Mouse (Mus musculus): Measurements from ENCODE around the gene Adcy4. TPM values are rescaled to one million over a fixed set of nuclear protein-coding genes. Genes with fewer than 3 reads are reported as not detected.

Adcy4 gene
- polyA plus RNA-seq, 1 experiment = 0.38 TPM

GRCm38 (mm10) chr14:55819845-55820405, 36.0 kb upstream of the Adcy4 start:
- TF ChIP-seq CTCF (IDR thresholded peaks at IDR 0.05; ENCODE audit: control insufficient read depth, insufficient read depth, insufficient replicate concordance, low read depth, low read length) (no peak), POLR2A (IDR thresholded peaks at IDR 0.05; ENCODE audit: control insufficient read depth, low read depth, low read length) (no peak)
- Histone ChIP-seq H3K4me3 (ENCODE audit: control insufficient read depth, low read depth, low read length) (no peak overlapping the region), H3K27me3 (ENCODE audit: control insufficient read depth, insufficient read depth, low read length) (peaks cover under 1% of the 10 kb centered on the region; the same call in 1 of the 2 replicates), H3K4me1 (ENCODE audit: control insufficient read depth, insufficient read depth, low read length) (peaks cover 26% of the 10 kb centered on the region), H3K36me3 (ENCODE audit: control insufficient read depth, insufficient read depth, low read length) (no peaks in the 10 kb centered on the region), H3K27ac (ENCODE audit: control insufficient read depth, insufficient read depth, low read depth, low read length) (no peak overlapping the region)

- TF ChIP-seq POLR2A (IDR thresholded peaks at IDR 0.05; ENCODE audit: control insufficient read depth, low read depth, low read length) (no peak), CTCF (IDR thresholded peaks at IDR 0.05; ENCODE audit: control insufficient read depth, insufficient read depth, insufficient replicate concordance, low read depth, low read length) (no peak)
- H3K36me3 ChIP-seq (ENCODE audit: control insufficient read depth, insufficient read depth, low read length) = no peaks in the 10 kb centered on the region
- no peaks in the 10 kb centered on the region for H3K27me3 ChIP-seq (ENCODE audit: control insufficient read depth, insufficient read depth, low read length)
- no peak overlapping the region for H3K27ac ChIP-seq (ENCODE audit: control insufficient read depth, insufficient read depth, low read depth, low read length)
- peaks cover 5% of the 10 kb centered on the region for H3K4me1 ChIP-seq (ENCODE audit: control insufficient read depth, insufficient read depth, low read length)
- H3K4me3 ChIP-seq (ENCODE audit: control insufficient read depth, low read depth, low read length) = peak overlapping the region; percentile 59
These were observed 31.4 kb upstream of the Adcy4 start for GRCm38 (mm10) chr14:55815310-55815751.

DNA sequence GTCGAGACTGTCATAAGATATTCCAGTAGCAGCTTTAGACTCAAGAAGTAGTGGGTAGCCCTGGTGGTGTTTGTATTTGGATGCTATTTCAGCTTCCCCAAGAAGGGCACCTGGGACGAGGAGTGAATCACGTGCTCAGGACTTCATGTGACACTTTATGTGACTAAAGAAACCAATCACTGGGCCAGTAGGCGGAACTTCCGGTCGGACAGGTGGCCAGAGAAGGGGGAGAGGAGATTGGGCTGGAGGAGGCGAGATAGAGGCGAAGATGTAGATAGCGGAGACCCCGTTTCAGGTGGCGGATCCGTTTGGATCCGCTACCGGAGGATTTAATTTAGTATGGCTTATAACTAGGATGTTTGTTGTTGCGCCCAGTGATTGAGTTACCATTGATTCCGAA, 31.0 kb upstream of the Adcy4 start:
- H3K27ac ChIP-seq (ENCODE audit: control insufficient read depth, insufficient read depth, low read depth, low read length) = no peak overlapping the region
- TF ChIP-seq CTCF (IDR thresholded peaks at IDR 0.05; ENCODE audit: control insufficient read depth, insufficient read depth, insufficient replicate concordance, low read depth, low read length) = no peak
- no peak for TF ChIP-seq POLR2A (IDR thresholded peaks at IDR 0.05; ENCODE audit: control insufficient read depth, low read depth, low read length)
- no peaks in the 10 kb centered on the region for H3K27me3 ChIP-seq (ENCODE audit: control insufficient read depth, insufficient read depth, low read length)
- peaks cover 5% of the 10 kb centered on the region for H3K4me1 ChIP-seq (ENCODE audit: control insufficient read depth, insufficient read depth, low read length)
- H3K4me3 ChIP-seq (ENCODE audit: control insufficient read depth, low read depth, low read length) = peak overlapping the region; percentile 59
- H3K36me3 ChIP-seq (ENCODE audit: control insufficient read depth, insufficient read depth, low read length) = no peaks in the 10 kb centered on the region

DNA sequence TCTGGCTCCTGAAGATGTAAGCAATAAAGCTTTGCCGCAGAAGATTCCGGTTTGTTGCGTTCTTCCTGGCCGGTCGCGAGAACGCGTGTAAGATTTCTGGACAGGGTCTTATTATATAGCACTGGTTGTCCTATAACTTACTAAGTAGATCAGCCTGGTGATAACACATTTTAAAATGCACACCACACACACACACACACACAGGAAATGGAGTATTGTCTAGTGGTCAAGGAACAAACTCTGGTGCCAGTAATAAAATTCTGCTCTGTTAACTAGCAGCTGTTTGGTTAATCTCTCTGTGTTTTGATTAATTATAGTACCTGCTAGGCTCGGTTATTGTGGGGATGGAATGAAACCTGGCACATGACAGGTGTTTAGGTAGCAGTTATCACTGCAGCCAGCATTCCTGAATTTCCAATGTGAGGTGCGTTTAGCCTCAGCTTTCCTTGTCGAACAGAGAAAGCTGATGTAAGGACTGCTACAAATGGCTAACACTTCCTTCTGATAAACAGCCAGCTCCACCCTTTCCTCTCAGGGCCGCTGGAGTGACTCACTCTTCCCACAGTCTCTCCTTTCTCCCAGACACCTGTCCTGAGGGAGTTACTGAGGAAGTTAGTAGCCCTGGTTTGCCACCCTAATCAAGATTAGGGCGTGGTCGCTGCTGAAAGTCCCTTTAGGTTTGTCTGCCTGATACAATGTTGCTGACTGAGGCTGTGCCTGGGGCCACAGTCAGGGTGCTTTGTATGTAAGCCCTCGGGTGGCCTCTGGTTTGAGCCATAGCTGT, 11.7 kb upstream of the Adcy4 start:
- Histone ChIP-seq H3K4me3 (ENCODE audit: control insufficient read depth, low read depth, low read length) (no peak overlapping the region), H3K27me3 (ENCODE audit: control insufficient read depth, insufficient read depth, low read length) (no peaks in the 10 kb centered on the region), H3K27ac (ENCODE audit: control insufficient read depth, insufficient read depth, low read depth, low read length) (no peak overlapping the region), H3K4me1 (ENCODE audit: control insufficient read depth, insufficient read depth, low read length) (no peaks in the 10 kb centered on the region; the same call in 1 of the 2 replicates), H3K36me3 (ENCODE audit: control insufficient read depth, insufficient read depth, low read length) (no peaks in the 10 kb centered on the region)
- TF ChIP-seq POLR2A (IDR thresholded peaks at IDR 0.05; ENCODE audit: control insufficient read depth, low read depth, low read length) = no peak
- TF ChIP-seq CTCF (IDR thresholded peaks at IDR 0.05; ENCODE audit: control insufficient read depth, insufficient read depth, insufficient replicate concordance, low read depth, low read length) = no peak

DNA sequence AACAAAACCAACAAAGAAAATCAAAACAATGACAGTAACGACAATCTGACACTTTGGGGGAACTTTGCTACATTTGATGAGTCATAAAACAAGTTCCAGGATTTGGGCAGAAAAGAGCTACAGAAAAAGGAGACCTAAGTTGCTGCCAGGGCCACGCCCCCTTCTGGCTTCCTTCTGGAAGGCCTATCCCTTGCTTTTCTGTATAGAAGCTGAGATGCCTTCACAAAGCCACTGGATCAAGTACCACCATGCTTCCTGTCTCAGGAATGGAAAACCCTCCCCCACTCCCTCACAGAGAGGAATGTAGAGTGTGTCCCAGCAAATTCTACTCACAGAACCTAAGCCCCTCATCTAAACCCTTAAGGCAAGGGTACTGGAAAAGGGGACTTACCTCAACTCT, 10.1 kb upstream of the Adcy4 start:
- Histone ChIP-seq H3K36me3 (ENCODE audit: control insufficient read depth, insufficient read depth, low read length) (no peaks in the 10 kb centered on the region), H3K4me1 (ENCODE audit: control insufficient read depth, insufficient read depth, low read length) (no peaks in the 10 kb centered on the region; the same call in 1 of the 2 replicates), H3K27me3 (ENCODE audit: control insufficient read depth, insufficient read depth, low read length) (no peaks in the 10 kb centered on the region), H3K4me3 (ENCODE audit: control insufficient read depth, low read depth, low read length) (no peak overlapping the region), H3K27ac (ENCODE audit: control insufficient read depth, insufficient read depth, low read depth, low read length) (no peak overlapping the region)
- TF ChIP-seq CTCF (IDR thresholded peaks at IDR 0.05; ENCODE audit: control insufficient read depth, insufficient read depth, insufficient replicate concordance, low read depth, low read length) = no peak
- TF ChIP-seq POLR2A (IDR thresholded peaks at IDR 0.05; ENCODE audit: control insufficient read depth, low read depth, low read length) = no peak

DNA sequence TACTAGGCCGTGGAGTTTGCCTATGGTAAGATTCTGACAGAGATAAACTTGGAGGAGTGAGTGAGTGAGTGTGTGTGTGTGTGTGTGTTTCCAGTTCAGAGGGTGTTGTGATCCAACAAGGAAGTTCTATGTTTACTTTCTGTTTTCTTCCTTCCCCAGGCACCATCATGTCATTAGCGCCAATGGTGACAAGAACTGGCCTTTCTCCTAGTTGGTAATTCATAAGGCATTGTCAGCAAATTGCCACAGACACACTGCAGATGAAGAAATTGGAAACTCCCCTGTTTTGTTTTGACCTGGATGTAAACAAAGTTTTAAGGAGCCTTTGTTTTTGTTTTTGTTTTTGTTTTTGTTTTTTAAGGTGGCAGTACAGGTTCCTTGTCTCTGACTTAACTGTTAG, 9.6 kb upstream of the Adcy4 start:
- H3K27ac ChIP-seq (ENCODE audit: control insufficient read depth, insufficient read depth, low read depth, low read length) = no peak overlapping the region
- no peak overlapping the region for H3K4me3 ChIP-seq (ENCODE audit: control insufficient read depth, low read depth, low read length)
- no peaks in the 10 kb centered on the region for H3K27me3 ChIP-seq (ENCODE audit: control insufficient read depth, insufficient read depth, low read length)
- TF ChIP-seq POLR2A (IDR thresholded peaks at IDR 0.05; ENCODE audit: control insufficient read depth, low read depth, low read length) (no peak), CTCF (IDR thresholded peaks at IDR 0.05; ENCODE audit: control insufficient read depth, insufficient read depth, insufficient replicate concordance, low read depth, low read length) (no peak)
- peaks cover 4% of the 10 kb centered on the region for H3K4me1 ChIP-seq (ENCODE audit: control insufficient read depth, insufficient read depth, low read length)
- H3K36me3 ChIP-seq (ENCODE audit: control insufficient read depth, insufficient read depth, low read length) = no peaks in the 10 kb centered on the region

GRCm38 (mm10) chr14:55788256-55789050, 4.6 kb upstream of the Adcy4 start, which contains the start of gene Ripk3:
Gene Ripk3 (minus strand): TSS chr14:55788865.
- Histone ChIP-seq H3K36me3 (ENCODE audit: control insufficient read depth, insufficient read depth, low read length) (no peaks in the 10 kb centered on the region), H3K4me1 (ENCODE audit: control insufficient read depth, insufficient read depth, low read length) (peaks cover 20% of the 10 kb centered on the region), H3K27ac (ENCODE audit: control insufficient read depth, insufficient read depth, low read depth, low read length) (no peak within 1 kb of the TSS), H3K27me3 (ENCODE audit: control insufficient read depth, insufficient read depth, low read length) (no peaks in the 10 kb centered on the region), H3K4me3 (ENCODE audit: control insufficient read depth, low read depth, low read length) (peak within 1 kb of the TSS; percentile 75)
- no peak for TF ChIP-seq POLR2A (IDR thresholded peaks at IDR 0.05; ENCODE audit: control insufficient read depth, low read depth, low read length)
- TF ChIP-seq CTCF (IDR thresholded peaks at IDR 0.05; ENCODE audit: control insufficient read depth, insufficient read depth, insufficient replicate concordance, low read depth, low read length) = no peak

Measured in testis, adult 2 months (tissue).